Mouse (Mus musculus): ENCODE data around the gene Mettl13.

Gene Mettl13

DNA sequence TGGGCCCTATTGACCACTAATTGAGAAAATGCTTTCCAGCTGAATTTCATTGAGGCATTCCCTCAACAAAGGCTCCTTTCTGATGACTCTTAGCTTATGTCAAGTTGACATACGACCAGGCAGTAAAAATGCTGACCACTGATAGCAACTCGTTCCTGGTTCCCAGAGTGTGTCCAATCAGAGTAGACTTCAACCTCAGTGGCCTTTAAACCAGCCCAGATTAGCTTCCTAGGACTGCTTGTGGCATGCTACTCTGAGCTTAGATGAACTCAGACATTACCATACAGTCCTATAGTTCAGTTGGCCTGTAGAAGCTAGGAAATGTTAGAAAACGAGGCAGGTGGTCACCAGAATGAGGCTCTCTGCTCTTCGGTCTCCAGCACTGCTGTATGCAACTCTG is 16.0 kb downstream of the Mettl13 start:
- DNase-seq (ENCODE audit: low spot score) = no peak

- no peak for DNase-seq (ENCODE audit: low spot score)
Observed at GRCm38 (mm10) chr1:162531584-162531983, 16.8 kb downstream of the Mettl13 start.

DNA sequence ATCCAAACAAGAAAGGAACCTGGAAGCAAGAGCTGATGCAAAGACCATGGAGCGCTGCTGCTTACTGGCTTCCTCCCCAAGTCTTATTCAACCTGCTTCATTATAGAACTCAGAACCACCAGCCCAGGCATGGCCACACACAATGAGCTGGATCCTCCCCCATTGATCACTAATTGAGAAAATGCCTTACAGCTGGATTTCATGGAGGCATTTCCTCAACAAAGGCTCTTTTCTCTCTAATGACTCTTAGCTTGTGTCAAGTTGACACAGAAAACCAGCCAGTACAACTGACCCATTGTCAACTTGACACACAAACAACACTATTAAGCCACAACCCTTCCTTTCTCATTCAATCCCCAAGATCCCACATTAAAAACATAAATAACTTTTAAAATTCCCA is 17.7 kb downstream of the Mettl13 start:
- DNase-seq (ENCODE audit: low spot score) = no peak

- no peak for DNase-seq (ENCODE audit: low spot score)
Observed at GRCm38 (mm10) chr1:162529651-162530050, 18.7 kb downstream of the Mettl13 start.

- DNase-seq (ENCODE audit: low spot score) = no peak
Observed at GRCm38 (mm10) chr1:162515116-162515515, 33.2 kb downstream of the Mettl13 start.

- no peak for DNase-seq (ENCODE audit: low spot score)
Observed at GRCm38 (mm10) chr1:162510013-162510356, 38.4 kb downstream of the Mettl13 start.

GRCm38 (mm10) chr1:162509329-162510012 is 38.9 kb downstream of the Mettl13 start:
- no peak for DNase-seq (ENCODE audit: low spot score)

GRCm38 (mm10) chr1:162508211-162509005 is 39.9 kb downstream of the Mettl13 start:
- DNase-seq (ENCODE audit: low spot score) = no peak

GRCm38 (mm10) chr1:162506516-162506915 is 41.8 kb downstream of the Mettl13 start:
- no peak for DNase-seq (ENCODE audit: low spot score)

- DNase-seq (ENCODE audit: low spot score) = no peak
Observed at GRCm38 (mm10) chr1:162505649-162506048, 42.7 kb downstream of the Mettl13 start.

All from ovary, postnatal 14 days (tissue).